Mouse (Mus musculus) liver, embryonic 14.5 days (tissue): ENCODE results near the gene Slc6a12. TPM values are rescaled to one million over a fixed set of nuclear protein-coding genes. Genes with fewer than 3 reads are reported as not detected.
"Not testable (repeated sequence)": the region's sequence is repeated elsewhere in the genome, so short reads cannot be mapped to it uniquely, and the experiment has no call there.

ENCODE experiments used
- ATAC-seq: fragments of 200-750 bp; cut with Nextera tagmentation; 2 replicates; pipeline ENCODE4 v1.8.0; 2017; ENCODE audit warnings: moderate number of reproducible peaks, mild to moderate bottlenecking, moderate library complexity; ENCODE audit not compliant: insufficient read depth
- DNase-seq, 3 experiments: peaks; one replicate each; pipeline ENCODE4 v3.0.0-alpha.2; 2012 to 2013; ENCODE audit warnings: low read depth in 3 of 3, low spot score in 3 of 3
- H3K27ac ChIP-seq: fragments of 300-500 bp; sonication (generic); 2 replicates; pipeline ENCODE4 v1.5.1; 2014; ENCODE audit warnings: moderate library complexity, mild to moderate bottlenecking, control low read depth, inconsistent platforms
- H3K27me3 ChIP-seq: fragments of 300-500 bp; sonication (generic); 2 replicates; pipeline ENCODE4 v1.6.1; 2014; ENCODE audit warnings: mild to moderate bottlenecking, low read length, moderate library complexity; ENCODE audit not compliant: control insufficient read depth, insufficient read depth
- H3K36me3 ChIP-seq: fragments of 300-500 bp; sonication (generic); replicated peaks from 2 replicates; pipeline ENCODE4 v1.6.1; 2014; ENCODE audit warnings: low read depth; ENCODE audit not compliant: control insufficient read depth, insufficient read depth
- H3K4me1 ChIP-seq, 2 experiments: fragments of 200-500 bp in 1 of 2; fragments of 300-500 bp in 1 of 2; sonication (generic) in 1 of 2; replicated peaks; 2 replicates each; pipeline ENCODE4 v1.6.1; 2012 to 2014; ENCODE audit warnings: antibody characterized with exemption in 1 of 2, inconsistent platforms in 1 of 2, low read length in 1 of 2; ENCODE audit not compliant: control insufficient read depth in 2 of 2, insufficient read depth in 2 of 2
- H3K4me2 ChIP-seq: fragments of 300-500 bp; sonication (generic); 2 replicates; pipeline ENCODE4 v1.6.1; 2014; ENCODE audit warnings: low read depth, mild to moderate bottlenecking, control low read depth, moderate library complexity
- H3K4me3 ChIP-seq, 2 experiments: fragments of 200-500 bp in 1 of 2; fragments of 300-500 bp in 1 of 2; sonication (generic) in 1 of 2; 2 replicates each; pipeline ENCODE4 v1.5.1; 2012 to 2014; ENCODE audit warnings: low read depth in 2 of 2, low read length in 2 of 2, mild to moderate bottlenecking in 2 of 2, control low read depth in 1 of 2, inconsistent platforms in 1 of 2, moderate library complexity in 1 of 2; ENCODE audit not compliant: insufficient read depth in 1 of 2
- H3K9ac ChIP-seq: fragments of 300-500 bp; sonication (generic); replicated peaks from 2 replicates; pipeline ENCODE4 v1.6.1; 2014; ENCODE audit warnings: mild to moderate bottlenecking, control low read depth, moderate library complexity
- H3K9me3 ChIP-seq: fragments of 300-500 bp; sonication (generic); 2 replicates; pipeline ENCODE4 v1.6.1; 2016; ENCODE audit warnings: low read length, mixed read lengths; ENCODE audit not compliant: control insufficient read depth
- CTCF ChIP-seq: IDR thresholded peaks from 2 replicates; pipeline ENCODE4 v1.5.1; 2016; ENCODE audit warnings: antibody characterized with exemption, low read depth, control low read depth
- EP300 ChIP-seq: IDR thresholded peaks from 2 replicates; pipeline ENCODE4 v1.6.1; 2016; ENCODE audit warnings: antibody characterized with exemption, low read depth
- WGBS: fragments of 180-500 bp; shearing (Covaris S2); extraction: QIAGEN DNeasy Blood & Tissue Kit; methylation state at CpG from one replicate; pipeline ENCODE4 v1.1.7; 2014; ENCODE audit not compliant: insufficient replicate concordance; 5-methylcytosine and 5-hydroxymethylcytosine counted together
- polyA plus RNA-seq, 2 experiments: library from polyadenylated mRNA; depleted of rRNA in 1 of 2; stranded (reverse) in 1 of 2; unstranded in 1 of 2; fragments of >200 nt; fragmentation: Nextera tagmentation in 1 of 2; extraction: Ambion mirVana in 1 of 2; gene quantifications; 2 replicates each; pipeline versions ENCODE4 v1.2.1 to v1.2.3; 2012 to 2014

Gene Slc6a12
- polyA plus RNA-seq, 2 experiments, result 1.3 to 2.0 TPM

GRCm38 (mm10) chr6:121356041-121356440 is 13.2 kb downstream of the Slc6a12 start:
- Histone ChIP-seq H3K4me2 (no peak overlapping the region), H3K9me3 (no peaks in the 10 kb centered on the region), H3K36me3 (no peaks in the 10 kb centered on the region), H3K27me3 (no peaks in the 10 kb centered on the region), H3K27ac (no peak overlapping the region), H3K4me3 (no peak overlapping the region), H3K4me1 (no peaks in the 10 kb centered on the region), H3K9ac (no peak overlapping the region)
- no peak for DNase-seq
- TF ChIP-seq CTCF, result no peak
- no peak for TF ChIP-seq EP300
- 44% methylated on average over 1 of the region's 1 CpGs for WGBS
- no peak for ATAC-seq

GRCm38 (mm10) chr6:121357232-121357631 is 14.4 kb downstream of the Slc6a12 start:
- no peak for TF ChIP-seq EP300
- no peaks in the 10 kb centered on the region for H3K9me3 ChIP-seq
- DNase-seq (no peak), ATAC-seq (no peak)
- H3K9ac ChIP-seq, result no peak overlapping the region
- H3K27ac ChIP-seq, result no peak overlapping the region
- H3K36me3 ChIP-seq, result no peaks in the 10 kb centered on the region
- 71% methylated on average over 6 of the region's 6 CpGs for WGBS
- no peak overlapping the region for H3K4me2 ChIP-seq
- H3K4me3 ChIP-seq, result no peak overlapping the region
- no peaks in the 10 kb centered on the region for H3K27me3 ChIP-seq
- H3K4me1 ChIP-seq, result no peaks in the 10 kb centered on the region

- TF ChIP-seq EP300 (no peak), CTCF (no peak)
- ATAC-seq, result no peak
- H3K4me2 ChIP-seq, result no peak overlapping the region
- no peaks in the 10 kb centered on the region for H3K9me3 ChIP-seq
- H3K27ac ChIP-seq, result no peak overlapping the region
- H3K36me3 ChIP-seq, result no peaks in the 10 kb centered on the region
- H3K4me3 ChIP-seq, result no peak overlapping the region
- DNase-seq, result no peak
- 63% methylated on average over 6 of the region's 6 CpGs for WGBS
- no peaks in the 10 kb centered on the region for H3K27me3 ChIP-seq
- no peaks in the 10 kb centered on the region for H3K4me1 ChIP-seq
- no peak overlapping the region for H3K9ac ChIP-seq
These were observed 20.2 kb downstream of the Slc6a12 start for GRCm38 (mm10) chr6:121363061-121363460.

GRCm38 (mm10) chr6:121363956-121364355 is 21.1 kb downstream of the Slc6a12 start:
- H3K4me3 ChIP-seq, result no peak overlapping the region
- H3K36me3 ChIP-seq, result no peaks in the 10 kb centered on the region
- 53% methylated on average over 4 of the region's 4 CpGs for WGBS
- no peaks in the 10 kb centered on the region for H3K4me1 ChIP-seq
- H3K27ac ChIP-seq, result no peak overlapping the region
- H3K9me3 ChIP-seq, result no peaks in the 10 kb centered on the region
- H3K27me3 ChIP-seq, result no peaks in the 10 kb centered on the region
- DNase-seq (no peak), ATAC-seq (no peak)
- TF ChIP-seq CTCF (no peak), EP300 (no peak)
- no peak overlapping the region for H3K9ac ChIP-seq
- H3K4me2 ChIP-seq, result no peak overlapping the region

- H3K36me3 ChIP-seq, H3K27me3 ChIP-seq, H3K9me3 ChIP-seq, H3K4me2 ChIP-seq, H3K9ac ChIP-seq, H3K4me1 ChIP-seq, H3K27ac ChIP-seq, DNase-seq, H3K4me3 ChIP-seq, ATAC-seq: not testable (repeated sequence)
- TF ChIP-seq CTCF, result peak; percentile 62
- 6% methylated on average over 2 of the region's 2 CpGs for WGBS
These were observed 23.7 kb downstream of the Slc6a12 start for GRCm38 (mm10) chr6:121366537-121366936.

GRCm38 (mm10) chr6:121367099-121367498 is 24.2 kb downstream of the Slc6a12 start:
- no peak for TF ChIP-seq CTCF
- no peak for TF ChIP-seq EP300
- H3K9ac ChIP-seq, result no peak overlapping the region
- no peak overlapping the region for H3K27ac ChIP-seq
- no peak overlapping the region for H3K4me2 ChIP-seq
- no peaks in the 10 kb centered on the region for H3K27me3 ChIP-seq
- no peak overlapping the region for H3K4me3 ChIP-seq
- no peaks in the 10 kb centered on the region for H3K4me1 ChIP-seq
- ATAC-seq (no peak), DNase-seq (no peak)
- H3K36me3 ChIP-seq, result no peaks in the 10 kb centered on the region
- H3K9me3 ChIP-seq, result no peaks in the 10 kb centered on the region
- 48% methylated on average over 3 of the region's 3 CpGs for WGBS
